Mouse (Mus musculus) frontal cortex, postnatal 14 days (tissue): ENCODE measurements around the gene Epb41l3.

Experiments used
- DNase-seq, 2 experiments: peaks; one replicate each; pipeline ENCODE4 v3.0.0; 2022; ENCODE audit warnings: low spot score in 2 of 2

Gene Epb41l3

DNA sequence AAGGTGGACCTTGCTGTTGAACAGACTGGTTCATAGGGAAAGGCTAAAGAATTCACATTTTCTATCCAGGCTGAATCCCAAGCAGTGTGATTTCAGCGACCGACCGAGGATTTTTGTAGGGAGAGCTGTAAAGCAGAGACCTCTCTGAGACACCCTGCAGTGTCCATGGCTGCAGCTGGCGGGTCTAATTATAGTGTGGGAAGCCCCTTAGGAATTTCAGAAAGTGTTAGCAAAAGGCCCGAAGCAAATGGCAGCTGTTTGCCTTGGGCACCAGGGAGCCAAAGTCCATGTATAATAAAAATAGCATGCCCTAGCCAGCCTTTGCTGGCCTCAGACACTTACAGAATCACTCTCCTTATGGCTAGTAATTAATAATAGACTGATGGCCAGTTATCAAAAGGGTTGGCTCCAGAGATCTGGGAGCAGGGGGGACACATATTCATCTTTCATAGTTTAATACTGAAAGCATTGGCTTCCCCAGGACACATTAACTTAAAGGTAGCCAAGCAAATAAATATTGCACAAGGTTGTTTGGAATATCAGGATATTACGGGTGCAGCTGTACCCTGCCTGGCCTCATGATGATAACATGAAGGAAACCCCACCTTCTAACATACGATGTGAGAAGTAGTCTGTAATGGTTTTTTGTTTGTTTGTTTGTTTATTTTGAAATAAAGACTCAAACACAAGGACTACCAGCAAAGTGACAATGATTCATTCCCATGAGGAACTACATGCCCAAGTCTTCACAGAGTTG, 106.3 kb downstream of the Epb41l3 start:
- DNase-seq = no peak

DNA sequence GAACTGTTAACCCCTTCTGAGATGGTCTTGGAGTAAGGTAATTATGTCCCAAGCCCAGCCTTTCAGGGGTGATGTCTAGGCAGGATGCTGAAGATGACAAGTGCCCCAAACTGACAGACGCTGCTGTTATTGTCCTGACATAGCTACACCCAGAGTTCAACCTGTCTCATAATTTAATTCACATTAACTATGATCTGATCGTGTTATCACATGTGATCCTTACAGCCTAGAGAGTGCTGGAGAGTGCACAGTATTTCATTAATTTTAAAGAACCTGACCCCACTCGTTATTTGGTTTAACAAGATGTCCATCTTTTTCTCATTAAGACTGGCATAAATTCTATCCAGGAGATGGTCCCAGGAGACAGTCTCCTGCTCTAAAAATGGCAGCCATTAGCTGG, 112.3 kb downstream of the Epb41l3 start:
- DNase-seq = no peak

DNA sequence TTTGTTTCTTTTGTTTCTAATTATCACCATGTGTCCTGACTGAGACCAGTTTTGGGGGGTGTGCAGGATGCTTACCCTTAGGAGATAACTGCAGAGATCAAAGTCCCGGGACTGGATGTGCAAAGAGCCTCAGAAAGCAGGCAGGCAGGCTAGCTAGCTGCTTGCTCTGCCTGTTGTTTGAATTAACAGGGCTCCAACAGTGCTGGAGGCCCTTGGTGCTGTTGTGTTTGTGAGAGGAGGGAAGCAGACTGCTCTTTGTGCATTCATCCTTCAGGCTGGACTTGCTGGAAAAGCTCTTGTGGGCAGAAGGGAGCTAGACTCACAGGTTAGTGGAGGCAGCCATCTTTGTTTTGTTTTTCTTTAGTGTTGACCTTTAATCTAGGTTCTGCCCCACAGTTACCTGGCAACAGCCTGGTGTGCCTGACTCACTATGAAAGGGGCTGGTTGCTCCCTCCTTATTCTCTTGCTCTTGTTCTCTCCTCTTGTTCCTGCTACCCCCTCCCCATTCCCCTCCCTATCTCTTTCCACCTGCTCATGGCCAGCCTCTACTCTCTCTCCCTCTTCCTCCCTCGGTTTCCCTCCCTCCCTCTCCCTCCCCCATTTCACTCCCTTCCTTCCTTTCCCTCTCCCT, 117.5 kb downstream of the Epb41l3 start:
- no peak for DNase-seq

DNA sequence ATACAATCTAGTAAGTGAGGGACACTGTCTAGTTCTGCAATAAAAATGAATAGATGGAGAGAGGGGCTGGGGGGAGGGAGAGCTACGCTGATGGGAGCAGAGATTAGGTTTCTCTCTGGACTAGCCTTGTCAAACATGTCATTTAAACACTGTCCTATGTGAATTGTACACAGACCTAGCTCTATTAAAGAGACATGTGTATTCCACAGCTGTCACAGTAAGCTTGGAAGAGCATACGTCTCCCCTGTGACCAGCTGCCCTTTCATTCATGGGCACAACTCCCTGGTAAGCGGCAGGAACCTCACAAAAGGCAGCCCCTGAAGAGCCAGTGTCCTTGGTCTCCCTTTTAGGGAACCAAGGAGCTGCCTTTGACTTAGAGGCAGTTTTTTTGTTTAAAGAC, 119.1 kb downstream of the Epb41l3 start:
- no peak for DNase-seq

DNA sequence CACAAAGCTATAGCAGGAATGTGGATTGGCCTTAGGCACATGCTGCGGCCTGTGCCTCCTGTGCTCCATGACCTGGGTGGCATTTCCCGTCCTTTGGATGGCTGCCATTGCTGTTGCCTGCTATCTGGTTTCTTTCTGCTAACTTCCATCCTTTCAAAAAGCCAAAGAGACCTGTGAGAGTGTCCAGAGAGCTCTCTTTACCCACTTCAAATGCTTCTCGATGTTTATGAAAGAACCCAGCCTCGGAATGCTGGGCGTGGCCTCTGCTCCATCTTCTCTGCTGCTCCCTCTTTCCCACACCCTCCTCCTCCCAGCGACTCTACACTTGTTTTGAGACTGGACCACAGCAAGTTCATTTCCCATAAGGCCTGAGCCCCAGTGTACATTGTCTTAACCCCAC, 120.3 kb downstream of the Epb41l3 start:
- no peak for DNase-seq

DNA sequence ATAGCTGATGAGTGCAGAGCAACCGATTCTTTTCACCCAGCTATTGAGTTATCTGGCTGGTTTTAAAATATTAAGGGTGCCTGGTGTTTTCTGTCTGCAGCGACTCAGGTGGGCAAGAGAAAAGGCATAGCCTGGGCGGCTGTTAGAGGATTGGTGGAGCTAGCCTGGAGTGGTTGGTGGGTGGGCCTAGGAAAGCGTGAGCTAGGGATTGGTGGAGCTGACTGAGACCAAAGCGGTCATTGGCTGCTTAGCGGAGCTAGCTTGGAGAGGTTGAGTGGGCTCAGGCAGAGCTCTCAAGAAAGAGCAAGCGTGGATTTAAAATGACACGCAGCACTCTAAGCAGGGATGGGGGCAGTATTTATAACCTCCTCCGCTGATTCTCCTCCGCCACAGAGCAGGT, 121.2 kb downstream of the Epb41l3 start:
- no peak for DNase-seq

DNA sequence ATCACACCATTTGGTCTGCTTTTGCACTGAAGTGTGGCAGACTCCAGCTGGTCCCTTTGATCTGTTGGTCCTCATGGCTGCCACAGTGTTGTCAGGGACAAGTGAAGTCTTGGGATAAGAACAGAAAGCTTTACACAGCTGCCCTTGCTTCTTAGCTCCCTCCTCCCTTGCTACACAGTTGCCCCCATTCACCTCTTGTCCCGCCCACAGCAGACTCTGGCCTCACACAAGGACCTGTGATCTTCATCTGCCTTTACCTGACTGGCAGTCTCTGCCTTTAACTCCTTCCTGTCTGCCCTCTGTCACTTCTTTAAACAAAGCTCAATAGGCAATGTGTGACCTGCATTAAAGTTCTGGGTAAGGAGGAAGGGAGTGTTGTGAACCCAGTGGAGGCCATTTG, 123.3 kb downstream of the Epb41l3 start:
- no peak for DNase-seq

DNA sequence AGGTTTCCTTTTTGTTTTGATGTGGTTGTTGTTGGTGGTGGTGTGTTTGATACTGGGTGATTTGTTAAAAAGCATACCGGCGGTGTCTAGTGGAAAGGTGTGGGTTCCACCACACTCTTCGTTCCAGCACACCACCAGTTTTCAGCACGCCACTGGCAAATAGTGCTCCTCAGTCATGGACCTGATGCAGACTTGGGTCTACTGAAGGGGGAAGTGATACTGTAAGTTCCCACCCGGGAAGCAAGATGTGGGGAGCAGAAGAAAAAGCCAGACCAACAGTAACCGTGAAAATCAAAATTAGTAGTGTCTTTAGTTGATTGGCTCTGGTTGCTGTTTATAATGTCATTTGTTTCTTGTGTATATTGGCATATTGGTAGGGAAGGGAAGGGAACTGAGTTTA, 124.3 kb downstream of the Epb41l3 start:
- no peak for DNase-seq

DNA sequence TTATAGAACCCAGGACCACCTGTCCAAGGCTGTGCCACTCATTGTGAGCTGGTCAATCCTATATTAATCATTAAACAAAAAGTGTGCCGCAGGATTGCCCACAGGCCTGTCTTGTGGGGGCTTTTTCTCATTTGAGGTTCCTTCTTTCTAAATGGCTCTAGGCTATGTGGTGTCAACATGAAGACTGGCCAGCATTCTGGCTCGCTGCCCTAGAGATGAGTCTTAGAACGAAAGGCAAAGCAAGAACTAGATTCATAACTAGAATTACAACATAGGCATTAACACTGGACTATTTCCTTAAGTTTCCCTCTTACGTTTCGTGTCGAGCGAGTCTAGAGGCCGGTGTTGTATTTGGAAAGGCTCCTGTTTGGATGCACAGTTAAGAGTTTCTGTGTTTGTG, 125.5 kb downstream of the Epb41l3 start:
- no peak for DNase-seq

DNA sequence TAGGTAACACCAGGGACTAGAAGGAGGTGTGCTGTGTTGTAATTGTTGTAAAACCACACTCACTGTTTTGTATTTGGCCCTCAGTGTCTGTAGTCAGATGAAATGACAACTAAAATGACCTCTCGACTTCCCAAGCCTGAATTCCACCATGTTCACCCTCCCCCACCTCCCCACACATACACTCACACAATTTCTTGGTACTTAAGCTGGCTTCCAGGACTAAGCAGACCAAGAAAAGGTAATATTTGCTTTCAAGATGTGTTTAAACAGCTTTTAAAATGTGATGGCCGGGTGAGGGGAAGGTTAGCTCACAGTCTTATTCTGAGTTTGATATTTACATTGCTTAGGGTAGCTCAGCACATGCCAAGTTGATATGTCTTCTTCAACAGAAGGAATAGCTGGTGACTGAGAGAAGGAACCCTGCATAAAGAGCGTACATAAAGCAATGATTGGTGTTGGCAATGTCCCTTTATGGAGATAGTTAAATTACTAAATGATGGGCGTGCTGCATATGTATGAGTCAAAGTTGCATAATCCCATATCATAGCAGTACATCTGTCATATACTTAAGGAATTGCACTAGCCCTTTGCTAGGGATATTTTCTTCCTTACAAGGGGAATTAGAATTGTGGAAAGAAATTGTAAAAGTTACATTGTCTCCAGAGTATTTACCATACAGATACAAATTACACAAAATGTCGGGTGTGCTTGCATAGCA, 130.0 kb downstream of the Epb41l3 start:
- no peak for DNase-seq

DNA sequence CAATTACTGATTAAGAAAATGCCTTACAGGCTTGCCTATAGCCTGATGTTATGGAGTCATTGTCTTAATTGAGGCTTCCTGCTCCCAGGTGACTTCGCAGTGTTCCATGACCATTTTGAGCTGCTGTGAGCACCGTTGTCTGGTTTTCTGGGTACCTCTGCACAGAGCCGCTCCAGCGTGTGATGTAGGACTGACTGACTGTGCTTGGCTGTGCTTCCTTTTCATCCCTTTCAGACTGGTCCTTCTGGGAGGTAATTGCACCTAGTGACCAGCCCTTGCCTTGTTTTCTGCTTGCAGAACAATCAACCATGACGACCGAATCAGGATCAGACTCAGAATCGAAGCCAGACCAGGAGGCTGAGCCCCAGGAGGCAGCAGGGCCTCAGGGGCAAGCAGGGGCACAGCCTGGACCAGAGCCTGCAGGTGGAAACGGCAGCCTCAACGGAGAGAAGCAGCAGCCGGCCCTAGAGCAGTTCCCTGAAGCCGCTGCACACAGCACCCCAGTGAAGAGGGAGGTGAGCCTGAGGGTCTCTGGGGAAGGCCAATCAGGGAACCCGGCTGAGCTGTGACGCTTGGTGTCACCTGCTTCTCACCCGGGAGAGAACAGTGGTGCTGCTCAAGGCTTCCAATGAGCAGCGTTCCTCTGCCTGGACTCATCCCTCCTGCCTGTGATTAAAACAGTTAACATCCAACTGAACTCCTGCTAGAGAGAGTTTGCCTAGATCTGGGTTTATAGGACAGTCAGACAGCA, 132.3 kb downstream of the Epb41l3 start:
- no peak for DNase-seq

DNA sequence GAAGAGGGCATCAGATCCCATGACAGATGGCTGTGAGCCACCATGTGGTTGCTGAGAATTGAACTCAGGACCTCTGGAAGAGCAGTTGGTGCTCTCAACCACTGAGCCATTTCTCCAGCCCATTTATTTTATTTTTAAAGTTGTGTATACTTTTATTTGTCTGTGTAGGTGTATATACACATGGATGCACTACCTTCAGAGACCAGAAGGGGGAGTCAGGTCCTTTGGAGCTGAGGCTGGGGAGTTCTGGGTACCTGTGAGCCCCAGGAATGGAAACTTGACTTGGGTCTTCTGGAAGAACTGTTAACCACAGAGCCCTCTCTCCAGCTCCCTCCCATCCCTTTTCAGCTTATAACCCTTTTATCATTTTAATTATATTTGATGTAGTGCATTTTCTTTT, 135.6 kb downstream of the Epb41l3 start:
- no peak for DNase-seq

DNA sequence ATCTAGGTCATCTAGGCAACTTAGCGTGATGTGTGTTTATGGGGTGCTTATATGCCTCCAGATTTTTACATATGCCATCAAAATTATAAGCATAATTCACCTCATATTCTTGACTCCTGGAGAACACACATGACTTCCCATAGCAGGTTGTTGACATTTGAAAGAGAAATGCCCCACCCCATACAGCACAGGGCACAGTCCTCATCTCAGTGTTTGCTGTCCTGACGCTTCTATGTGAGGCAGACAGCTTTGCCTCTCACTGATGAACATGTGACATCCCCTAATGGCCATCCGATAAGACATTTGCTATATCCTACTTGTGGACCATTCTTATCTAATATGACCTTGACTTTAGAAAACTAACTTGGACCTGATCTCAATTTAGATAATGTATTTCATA, 140.6 kb downstream of the Epb41l3 start:
- DNase-seq = no peak

DNA sequence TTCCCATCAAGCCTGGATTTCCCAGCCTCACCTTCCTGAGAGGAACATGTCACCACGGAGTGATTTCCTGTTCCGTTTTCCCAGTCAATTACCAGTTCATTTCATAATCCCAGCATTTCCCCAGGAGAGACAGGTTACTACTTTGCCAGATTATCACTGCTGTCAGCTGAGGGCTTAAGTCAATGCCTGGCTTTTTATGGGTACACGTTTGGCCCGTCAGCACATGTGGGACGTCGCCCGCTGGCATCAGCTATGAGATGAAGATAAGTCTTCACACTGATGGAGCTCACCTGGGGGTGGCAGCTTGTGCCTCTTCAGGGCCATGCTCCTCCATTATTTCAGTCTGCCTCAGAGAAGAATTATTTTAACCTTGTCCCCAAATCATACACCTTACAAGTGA, 145.4 kb downstream of the Epb41l3 start:
- DNase-seq = no peak

DNA sequence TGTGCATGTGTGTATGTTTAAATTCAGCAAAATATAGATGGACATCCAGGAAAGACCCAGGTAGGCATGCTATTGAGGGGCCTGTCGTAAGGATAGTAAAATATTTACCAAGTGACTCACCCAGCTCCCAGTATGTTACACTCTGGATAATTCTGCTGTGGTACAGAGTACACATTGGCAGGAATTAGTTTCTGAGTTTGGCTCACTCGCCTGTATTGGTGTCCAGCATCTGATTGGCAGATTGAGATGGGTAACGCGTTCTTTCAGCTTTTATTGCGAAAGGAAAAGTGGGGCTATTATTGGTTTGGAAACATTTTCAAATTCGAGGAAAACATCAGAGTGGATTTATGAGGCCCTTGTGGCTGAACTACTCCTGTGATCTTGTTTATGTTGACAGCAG, 145.9 kb downstream of the Epb41l3 start:
- no peak for DNase-seq

DNA sequence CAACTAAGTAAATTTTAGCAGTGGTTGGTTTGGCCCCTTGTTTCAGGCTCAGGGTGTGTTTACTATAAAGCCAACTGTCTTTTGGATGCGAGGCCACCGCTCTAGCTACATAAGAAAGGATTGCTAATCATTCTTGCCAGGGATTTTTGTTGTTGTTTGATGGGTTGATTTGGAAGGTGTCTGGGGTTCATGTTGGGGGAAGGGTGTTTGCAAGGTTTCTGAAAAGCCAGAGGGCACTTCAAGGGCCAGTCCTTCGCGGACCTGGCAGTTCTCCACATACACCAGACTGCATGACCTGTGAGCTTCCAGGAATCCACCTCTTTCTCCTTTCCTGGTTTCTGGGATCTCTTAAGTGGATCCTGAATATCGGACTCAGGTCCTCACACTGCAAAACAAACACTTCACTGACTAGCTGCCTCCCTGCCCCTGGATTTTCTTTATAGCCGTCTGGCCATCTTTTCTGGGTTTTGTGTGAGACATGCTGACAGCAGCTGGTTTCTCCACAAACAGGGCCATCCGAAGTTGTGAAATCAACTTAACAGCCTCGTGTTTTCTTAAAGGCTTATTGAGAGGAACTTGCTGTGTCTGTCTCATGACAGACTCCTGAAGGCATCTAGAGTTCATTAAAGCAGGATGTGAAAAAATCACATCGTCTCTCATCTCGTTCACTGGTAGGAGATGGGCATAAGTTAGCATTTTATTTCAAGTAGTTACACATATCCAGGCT, 146.6 kb downstream of the Epb41l3 start:
- no peak for DNase-seq

DNA sequence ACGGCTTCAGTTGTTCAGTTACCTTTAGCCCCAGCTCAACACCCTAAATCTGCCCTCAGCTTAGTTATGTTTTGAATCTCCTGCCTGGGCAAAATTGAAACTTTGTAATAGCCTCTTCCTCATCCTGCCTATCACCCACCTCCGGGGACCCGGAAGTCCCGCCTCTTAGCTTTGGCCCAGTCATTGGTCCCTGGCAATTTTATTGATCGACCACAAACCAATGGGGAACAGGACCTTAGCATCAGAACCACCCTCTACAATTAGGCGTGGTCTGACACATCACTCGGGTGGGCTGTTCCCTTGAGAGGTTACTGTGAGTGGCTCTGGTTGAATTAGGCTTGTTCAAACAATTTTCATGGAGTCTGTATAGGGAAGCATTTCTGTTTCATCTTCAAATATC, 150.5 kb downstream of the Epb41l3 start:
- no peak for DNase-seq

DNA sequence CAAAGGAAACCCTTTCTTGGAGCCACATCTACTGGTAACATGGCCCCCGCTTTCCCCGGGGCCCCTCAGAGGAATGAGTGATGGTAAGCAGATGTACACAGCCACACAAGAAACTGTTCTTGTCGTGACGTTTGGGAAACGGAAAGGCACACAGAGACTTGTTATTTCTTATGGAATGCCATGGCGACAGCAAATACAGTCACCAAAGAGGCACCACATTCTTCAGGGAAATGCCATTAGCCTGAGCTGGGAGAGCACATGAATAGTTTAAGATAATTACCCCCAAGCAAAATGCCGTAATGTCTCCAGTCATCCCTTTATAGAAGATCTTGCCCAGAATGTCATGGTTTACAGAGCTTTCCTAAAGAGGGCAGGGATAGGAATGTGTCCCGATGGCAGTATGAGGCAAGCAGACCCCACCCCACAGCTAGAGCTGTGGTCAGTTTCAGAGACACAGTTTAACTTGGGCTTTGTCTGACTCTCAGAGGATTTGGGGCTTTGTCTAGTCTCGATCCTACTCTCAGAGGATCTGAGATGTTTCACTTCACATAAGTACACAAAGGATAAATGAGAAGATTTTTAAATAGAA, 152.0 kb downstream of the Epb41l3 start:
- DNase-seq = no peak

DNA sequence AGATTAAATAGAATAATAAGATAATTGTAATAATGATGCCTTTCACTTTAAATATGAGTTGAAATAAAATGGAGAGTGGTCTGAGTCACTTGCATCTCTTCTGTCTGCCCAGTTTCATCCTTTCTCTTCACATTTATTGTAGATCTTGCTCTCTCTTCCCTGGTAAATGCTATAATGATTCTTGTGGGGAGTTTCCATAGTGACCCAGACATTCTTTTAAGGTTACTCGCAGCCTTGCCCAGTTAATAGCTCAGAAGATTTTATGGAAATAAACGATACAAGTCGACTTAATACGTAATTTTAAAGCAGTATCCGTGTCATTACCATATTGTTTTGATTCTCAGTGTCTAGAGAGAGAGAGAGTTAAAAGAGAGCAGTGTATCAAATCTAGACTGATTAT, 154.0 kb downstream of the Epb41l3 start:
- no peak for DNase-seq

DNA sequence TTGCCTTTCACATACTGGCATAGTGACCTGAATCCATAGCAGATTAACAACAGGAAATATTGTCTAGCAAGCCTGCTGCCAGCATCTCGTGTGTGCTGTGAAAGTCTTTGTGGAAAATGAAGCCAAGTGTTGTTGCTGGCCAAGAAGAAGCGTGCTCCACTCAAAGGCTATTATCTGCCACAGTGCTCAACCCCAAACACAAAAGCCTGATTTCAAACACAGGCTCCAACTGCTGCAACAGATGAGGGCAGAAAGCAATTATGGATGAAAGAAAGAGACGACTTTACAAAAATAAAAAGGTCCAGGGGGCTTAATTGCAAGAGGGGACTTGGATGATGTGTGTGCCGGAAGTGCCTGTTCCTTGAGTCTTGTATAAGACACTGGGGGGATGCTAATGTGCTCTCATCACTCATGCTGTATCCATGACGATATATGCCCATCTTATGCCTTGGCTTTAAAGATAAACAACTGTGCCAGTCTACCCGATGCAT, 154.7 kb downstream of the Epb41l3 start:
- no peak for DNase-seq

DNA sequence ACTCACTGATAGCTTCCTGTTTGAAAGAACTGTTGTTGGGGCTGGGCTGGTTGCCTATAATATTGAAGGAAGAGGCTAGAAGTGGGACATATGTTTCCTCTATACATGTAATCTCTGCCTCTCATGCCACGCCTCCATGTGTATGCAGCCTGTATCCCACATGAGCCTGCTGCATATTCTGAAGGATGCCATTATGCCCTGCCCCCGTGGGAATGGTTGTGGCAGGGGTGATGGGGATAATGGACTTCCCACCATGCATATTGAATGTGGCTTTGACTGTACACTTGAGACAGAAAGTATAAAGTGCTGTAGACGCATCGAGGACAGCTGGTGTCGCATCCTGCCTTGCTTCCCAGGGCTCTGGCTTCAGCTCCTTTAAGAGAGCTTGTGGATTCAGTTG, 155.9 kb downstream of the Epb41l3 start:
- no peak for DNase-seq
